Mouse (Mus musculus): ENCODE results near the gene Armc2. TPM values are rescaled to one million over a fixed set of nuclear protein-coding genes. Genes with fewer than 3 reads are reported as not detected.

Armc2 gene
- polyA plus RNA-seq, 1 experiment, result 15.9 TPM

DNA sequence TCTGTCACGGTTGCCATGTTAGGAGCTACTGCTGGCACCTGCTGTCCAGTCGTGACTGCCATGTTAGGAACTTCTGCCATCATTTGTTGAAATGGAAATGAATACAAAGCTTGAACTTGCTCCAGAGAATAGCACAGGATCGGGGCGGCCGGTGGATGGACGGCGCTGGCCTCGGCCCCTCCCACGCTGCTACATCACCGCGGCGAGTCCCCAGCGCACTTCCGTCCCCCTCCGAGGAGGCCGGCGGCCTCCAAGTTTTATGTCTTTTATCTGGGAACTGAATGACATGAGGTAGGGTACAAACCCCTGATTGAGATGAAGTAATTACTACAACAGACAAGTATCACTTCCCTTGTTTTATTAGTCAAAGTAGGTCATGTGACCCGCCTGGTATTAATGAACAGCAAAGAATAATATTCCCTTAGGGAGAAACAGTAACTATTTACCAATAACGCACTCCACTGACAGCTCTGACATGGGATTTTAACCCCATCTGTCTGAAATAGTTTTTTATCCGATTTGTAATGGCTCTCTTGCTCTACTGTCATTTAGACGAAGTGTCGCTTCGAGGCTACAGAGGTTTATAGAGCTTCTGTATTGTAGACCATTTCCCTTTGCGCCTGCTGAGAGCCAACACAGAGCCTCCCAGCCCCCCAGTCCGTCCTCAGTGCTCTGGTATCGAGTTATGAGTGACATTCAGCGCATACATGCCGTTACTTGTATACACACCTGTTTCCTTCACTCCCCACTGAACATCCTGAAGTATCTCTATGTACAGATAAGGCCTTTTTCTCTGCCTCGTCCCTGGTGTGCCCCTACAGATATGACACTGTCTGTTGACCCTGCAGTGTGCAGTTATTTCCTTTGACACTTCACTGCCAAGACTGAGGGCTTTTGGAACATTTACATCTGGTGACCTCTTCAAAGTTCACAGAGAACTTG is 37.3 kb upstream of the Armc2 start:
- H3K4me1 ChIP-seq (ENCODE audit: control insufficient read depth, insufficient read depth, low read length), result no peaks in the 10 kb centered on the region; the same call in 1 of the 2 replicates
- no peak overlapping the region for H3K27ac ChIP-seq (ENCODE audit: control insufficient read depth, insufficient read depth, low read depth, low read length)
- TF ChIP-seq CTCF (IDR thresholded peaks at IDR 0.05; ENCODE audit: control insufficient read depth, insufficient read depth, insufficient replicate concordance, low read depth, low read length), result no peak
- TF ChIP-seq POLR2A (IDR thresholded peaks at IDR 0.05; ENCODE audit: control insufficient read depth, low read depth, low read length), result no peak
- no peak overlapping the region for H3K4me3 ChIP-seq (ENCODE audit: control insufficient read depth, low read depth, low read length)
- no peaks in the 10 kb centered on the region for H3K36me3 ChIP-seq (ENCODE audit: control insufficient read depth, insufficient read depth, low read length)
- H3K27me3 ChIP-seq (ENCODE audit: control insufficient read depth, insufficient read depth, low read length), result no peaks in the 10 kb centered on the region

DNA sequence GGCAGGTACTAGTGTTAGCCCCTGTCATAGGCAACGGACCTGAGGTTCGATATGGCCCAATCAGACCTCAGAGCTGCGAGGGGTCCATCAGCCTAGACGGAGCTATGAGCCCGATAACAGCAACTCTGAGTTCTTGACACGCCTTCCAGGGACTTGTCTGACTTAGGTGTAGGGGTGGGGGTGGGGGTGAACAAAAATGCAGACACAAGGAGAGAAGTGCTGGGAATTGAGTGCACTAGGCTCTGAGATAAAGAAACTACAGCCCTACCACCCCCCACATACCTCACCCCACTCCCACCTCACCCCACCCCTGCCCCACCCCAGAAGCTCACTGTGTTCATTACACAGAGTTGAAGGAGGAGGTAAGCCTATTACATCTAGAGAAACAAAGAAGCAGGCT is 32.8 kb upstream of the Armc2 start:
- no peak overlapping the region for H3K27ac ChIP-seq (ENCODE audit: control insufficient read depth, insufficient read depth, low read depth, low read length)
- TF ChIP-seq CTCF (IDR thresholded peaks at IDR 0.05; ENCODE audit: control insufficient read depth, insufficient read depth, insufficient replicate concordance, low read depth, low read length), result no peak
- TF ChIP-seq POLR2A (IDR thresholded peaks at IDR 0.05; ENCODE audit: control insufficient read depth, low read depth, low read length), result no peak
- H3K27me3 ChIP-seq (ENCODE audit: control insufficient read depth, insufficient read depth, low read length), result no peaks in the 10 kb centered on the region
- no peaks in the 10 kb centered on the region for H3K4me1 ChIP-seq (ENCODE audit: control insufficient read depth, insufficient read depth, low read length)
- no peaks in the 10 kb centered on the region for H3K36me3 ChIP-seq (ENCODE audit: control insufficient read depth, insufficient read depth, low read length)
- no peak overlapping the region for H3K4me3 ChIP-seq (ENCODE audit: control insufficient read depth, low read depth, low read length)

DNA sequence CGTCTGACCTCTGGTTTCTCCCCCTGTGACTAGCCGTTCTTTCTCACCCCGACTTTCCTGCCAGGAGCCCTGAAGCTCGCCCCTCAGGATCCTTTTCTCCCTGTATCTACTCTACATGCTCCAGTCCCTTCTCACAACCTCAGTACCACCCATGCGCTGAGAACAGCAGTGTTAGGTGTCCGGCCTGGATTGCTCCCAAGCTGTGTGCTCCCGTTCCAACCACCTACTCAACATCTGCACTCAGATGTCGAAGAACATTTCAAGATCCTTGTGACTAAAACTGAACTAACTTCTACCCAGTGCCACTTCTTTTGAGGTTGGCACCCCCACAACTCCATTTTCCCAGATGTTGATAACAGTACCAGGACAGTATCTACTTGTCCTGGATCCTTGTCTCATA is 30.4 kb upstream of the Armc2 start:
- Histone ChIP-seq H3K27me3 (ENCODE audit: control insufficient read depth, insufficient read depth, low read length) (no peaks in the 10 kb centered on the region), H3K4me3 (ENCODE audit: control insufficient read depth, low read depth, low read length) (no peak overlapping the region), H3K4me1 (ENCODE audit: control insufficient read depth, insufficient read depth, low read length) (no peaks in the 10 kb centered on the region), H3K36me3 (ENCODE audit: control insufficient read depth, insufficient read depth, low read length) (no peaks in the 10 kb centered on the region), H3K27ac (ENCODE audit: control insufficient read depth, insufficient read depth, low read depth, low read length) (no peak overlapping the region)
- no peak for TF ChIP-seq POLR2A (IDR thresholded peaks at IDR 0.05; ENCODE audit: control insufficient read depth, low read depth, low read length)
- no peak for TF ChIP-seq CTCF (IDR thresholded peaks at IDR 0.05; ENCODE audit: control insufficient read depth, insufficient read depth, insufficient replicate concordance, low read depth, low read length)

DNA sequence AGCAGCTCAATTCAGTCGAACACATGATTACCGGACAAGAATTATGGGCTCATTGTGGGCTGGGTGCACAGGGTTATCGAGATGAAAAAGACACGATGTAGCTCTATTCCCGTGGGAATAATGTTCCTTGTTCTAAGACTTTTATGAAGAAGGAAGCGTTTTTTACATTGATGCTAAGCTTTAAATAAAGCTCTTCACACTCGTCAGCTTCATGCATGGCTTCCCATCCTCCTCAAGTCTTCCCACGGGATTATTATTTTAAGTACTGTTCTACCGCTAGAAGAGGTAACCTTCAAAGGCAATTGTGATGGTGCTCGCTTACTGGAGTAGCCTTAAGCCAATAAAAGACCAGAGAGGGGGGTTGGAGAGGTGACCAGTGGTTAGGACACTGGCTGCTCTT is 26.3 kb upstream of the Armc2 start:
- no peaks in the 10 kb centered on the region for H3K27me3 ChIP-seq (ENCODE audit: control insufficient read depth, insufficient read depth, low read length)
- H3K27ac ChIP-seq (ENCODE audit: control insufficient read depth, insufficient read depth, low read depth, low read length), result no peak overlapping the region
- no peaks in the 10 kb centered on the region for H3K36me3 ChIP-seq (ENCODE audit: control insufficient read depth, insufficient read depth, low read length)
- H3K4me3 ChIP-seq (ENCODE audit: control insufficient read depth, low read depth, low read length), result no peak overlapping the region
- TF ChIP-seq POLR2A (IDR thresholded peaks at IDR 0.05; ENCODE audit: control insufficient read depth, low read depth, low read length), result no peak
- TF ChIP-seq CTCF (IDR thresholded peaks at IDR 0.05; ENCODE audit: control insufficient read depth, insufficient read depth, insufficient replicate concordance, low read depth, low read length), result no peak
- H3K4me1 ChIP-seq (ENCODE audit: control insufficient read depth, insufficient read depth, low read length), result no peaks in the 10 kb centered on the region

DNA sequence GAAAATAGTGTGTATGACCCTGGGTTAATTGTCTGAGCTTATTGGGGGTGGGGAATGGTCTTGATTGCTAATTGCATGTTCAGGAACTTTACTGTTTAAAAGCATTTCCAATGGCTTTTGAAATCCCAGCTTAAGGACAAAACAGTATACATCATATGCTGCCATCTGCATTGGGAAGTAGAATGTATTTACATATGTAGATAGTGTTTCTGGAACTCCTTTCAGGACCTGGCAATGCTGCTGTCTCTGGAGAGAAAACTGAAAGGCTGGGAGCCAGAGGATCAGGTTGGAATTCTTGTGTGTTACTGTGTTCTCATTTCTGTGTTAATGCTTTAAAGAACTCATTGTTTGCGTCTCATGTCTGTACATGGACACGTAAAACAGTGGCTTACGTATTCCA is 25.1 kb upstream of the Armc2 start:
- no peaks in the 10 kb centered on the region for H3K36me3 ChIP-seq (ENCODE audit: control insufficient read depth, insufficient read depth, low read length)
- no peak overlapping the region for H3K27ac ChIP-seq (ENCODE audit: control insufficient read depth, insufficient read depth, low read depth, low read length)
- TF ChIP-seq POLR2A (IDR thresholded peaks at IDR 0.05; ENCODE audit: control insufficient read depth, low read depth, low read length), result no peak
- no peak for TF ChIP-seq CTCF (IDR thresholded peaks at IDR 0.05; ENCODE audit: control insufficient read depth, insufficient read depth, insufficient replicate concordance, low read depth, low read length)
- no peak overlapping the region for H3K4me3 ChIP-seq (ENCODE audit: control insufficient read depth, low read depth, low read length)
- H3K27me3 ChIP-seq (ENCODE audit: control insufficient read depth, insufficient read depth, low read length), result no peaks in the 10 kb centered on the region
- H3K4me1 ChIP-seq (ENCODE audit: control insufficient read depth, insufficient read depth, low read length), result no peaks in the 10 kb centered on the region; the same call in 1 of the 2 replicates

DNA sequence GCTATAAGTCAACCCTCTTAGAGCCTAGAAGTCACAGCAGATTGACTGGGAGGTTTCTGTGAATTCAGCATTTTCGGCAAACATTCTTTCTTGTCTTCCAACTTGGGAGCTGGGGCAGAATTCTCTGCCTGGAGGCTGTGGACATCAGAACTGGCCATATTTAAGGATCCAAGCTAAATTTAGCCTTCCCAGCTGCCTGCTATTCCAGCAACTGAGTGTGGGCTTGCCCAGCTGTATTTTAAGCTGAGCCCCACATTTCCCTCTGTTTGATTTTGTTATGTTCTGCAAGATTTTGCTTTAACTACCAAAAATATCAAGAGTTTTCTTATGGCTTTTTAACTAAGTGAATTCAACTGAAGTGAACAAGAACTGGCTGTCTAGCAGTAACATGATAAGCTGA is 24.6 kb upstream of the Armc2 start:
- Histone ChIP-seq H3K4me1 (ENCODE audit: control insufficient read depth, insufficient read depth, low read length) (no peaks in the 10 kb centered on the region; the same call in 1 of the 2 replicates), H3K4me3 (ENCODE audit: control insufficient read depth, low read depth, low read length) (no peak overlapping the region), H3K36me3 (ENCODE audit: control insufficient read depth, insufficient read depth, low read length) (no peaks in the 10 kb centered on the region), H3K27ac (ENCODE audit: control insufficient read depth, insufficient read depth, low read depth, low read length) (no peak overlapping the region), H3K27me3 (ENCODE audit: control insufficient read depth, insufficient read depth, low read length) (no peaks in the 10 kb centered on the region)
- TF ChIP-seq CTCF (IDR thresholded peaks at IDR 0.05; ENCODE audit: control insufficient read depth, insufficient read depth, insufficient replicate concordance, low read depth, low read length) (no peak), POLR2A (IDR thresholded peaks at IDR 0.05; ENCODE audit: control insufficient read depth, low read depth, low read length) (no peak)

DNA sequence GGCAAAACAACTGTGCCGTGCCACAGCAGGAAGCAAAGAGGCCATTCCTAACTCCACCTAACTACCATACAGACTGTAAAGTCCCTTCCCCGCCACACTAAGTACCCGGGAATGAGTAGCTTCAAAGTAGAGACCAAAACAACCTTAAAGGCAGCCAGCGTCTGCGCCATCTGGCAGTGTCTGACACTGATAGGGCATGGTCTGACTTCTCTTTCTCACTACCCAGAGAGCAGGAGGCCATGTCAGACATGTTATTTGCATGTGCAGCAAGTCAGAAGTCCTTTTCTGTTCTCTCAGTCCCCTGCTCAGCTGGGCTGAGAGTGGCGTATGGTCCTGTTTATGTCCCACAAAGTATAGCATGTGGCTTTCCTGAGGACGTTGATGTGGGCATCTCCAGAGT is 23.8 kb upstream of the Armc2 start:
- H3K4me1 ChIP-seq (ENCODE audit: control insufficient read depth, insufficient read depth, low read length), result no peaks in the 10 kb centered on the region; the same call in 1 of the 2 replicates
- H3K4me3 ChIP-seq (ENCODE audit: control insufficient read depth, low read depth, low read length), result no peak overlapping the region
- no peaks in the 10 kb centered on the region for H3K27me3 ChIP-seq (ENCODE audit: control insufficient read depth, insufficient read depth, low read length)
- H3K36me3 ChIP-seq (ENCODE audit: control insufficient read depth, insufficient read depth, low read length), result no peaks in the 10 kb centered on the region
- TF ChIP-seq POLR2A (IDR thresholded peaks at IDR 0.05; ENCODE audit: control insufficient read depth, low read depth, low read length) (no peak), CTCF (IDR thresholded peaks at IDR 0.05; ENCODE audit: control insufficient read depth, insufficient read depth, insufficient replicate concordance, low read depth, low read length) (no peak)
- no peak overlapping the region for H3K27ac ChIP-seq (ENCODE audit: control insufficient read depth, insufficient read depth, low read depth, low read length)
